Mouse (Mus musculus): ENCODE data around the gene Gpr37l1.

- TF ChIP-seq POLR2A (IDR thresholded peaks at IDR 0.05; ENCODE audit: borderline replicate concordance, insufficient read depth, low read length) (no peak), CTCF (IDR thresholded peaks at IDR 0.05; ENCODE audit: borderline replicate concordance, insufficient read depth, low read depth, low read length) (no peak)
Observed at GRCm38 (mm10) chr1:135125990-135126389, 41.5 kb downstream of the Gpr37l1 start.
